Mouse (Mus musculus): ENCODE data around the gene Zdhhc12.
"Not testable (repeated sequence)": the region's sequence is repeated elsewhere in the genome, so short reads cannot be mapped to it uniquely, and the experiment has no call there.

The Zdhhc12 gene

GRCm38 (mm10) chr2:30093471-30094207 lies at the start of gene Zdhhc12:
Zdhhc12 (minus strand) TSS chr2:30093648.
- DNase-seq (ENCODE audit: low spot score), result peak; percentile 99

GRCm38 (mm10) chr2:30140021-30140420 lies 46.6 kb upstream of the Zdhhc12 start:
- not testable (repeated sequence) for DNase-seq (ENCODE audit: low spot score)

GRCm38 (mm10) chr2:30136458-30136857 lies 43.0 kb upstream of the Zdhhc12 start:
- DNase-seq (ENCODE audit: low spot score), result no peak

GRCm38 (mm10) chr2:30134928-30135620 lies 41.6 kb upstream of the Zdhhc12 start:
- peak; percentile 63 for DNase-seq (ENCODE audit: low spot score)

DNA sequence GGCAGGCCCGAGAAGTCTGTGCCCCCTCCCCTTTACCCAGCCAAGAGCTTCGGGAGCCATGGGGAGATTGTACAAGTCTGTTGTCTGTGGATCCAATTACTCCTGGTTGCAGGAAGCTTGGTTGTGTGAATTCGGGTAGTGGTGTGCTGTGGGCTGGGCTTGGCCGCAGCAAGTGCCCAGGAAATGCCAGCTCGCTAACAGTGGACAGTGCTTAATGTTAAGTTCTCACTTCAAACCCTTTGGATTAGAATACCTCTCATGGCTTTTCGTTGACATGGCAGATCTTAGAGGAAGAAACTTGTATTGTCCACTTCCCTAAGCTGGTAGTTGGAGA lies 40.9 kb upstream of the Zdhhc12 start:
- no peak for DNase-seq (ENCODE audit: low spot score)

DNA sequence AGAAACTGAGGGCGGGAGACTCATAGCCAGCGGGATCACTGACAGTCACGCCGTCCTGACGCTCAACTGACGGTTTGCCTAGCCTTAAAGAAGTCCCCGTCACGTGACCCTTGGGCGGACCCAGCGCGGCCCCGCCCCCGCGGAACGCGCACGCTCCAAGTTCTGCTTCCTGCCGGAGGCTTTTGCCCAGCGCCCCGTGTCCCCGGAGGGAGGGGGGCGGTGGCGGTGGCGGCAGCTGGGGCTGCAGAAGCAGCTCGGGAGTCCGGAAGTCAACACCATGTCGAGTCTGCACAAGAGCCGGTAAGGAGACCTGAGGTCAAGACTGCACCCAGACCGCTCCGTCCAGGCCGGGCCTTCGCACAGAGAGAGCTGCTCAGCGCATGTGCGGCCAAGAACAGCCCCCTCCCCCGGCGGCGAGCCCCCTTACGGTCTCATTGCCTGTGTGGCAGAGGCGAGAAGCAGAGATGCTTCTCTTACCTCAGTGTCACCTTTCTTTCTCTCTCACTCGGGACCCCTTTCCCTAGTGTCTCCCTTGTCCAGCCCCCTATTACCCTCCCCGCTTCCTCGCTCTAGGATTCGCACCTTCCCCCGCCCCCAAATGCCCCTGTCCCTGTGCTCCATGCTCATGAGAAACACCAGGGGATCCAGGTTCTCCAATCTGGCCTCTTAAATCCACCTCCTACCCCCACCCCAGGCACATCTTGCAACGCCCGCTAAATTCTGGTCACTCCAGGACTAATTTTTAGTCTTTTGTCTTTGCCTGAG lies 40.3 kb upstream of the Zdhhc12 start, which contains the start of gene Tbc1d13:
Tbc1d13 (plus strand) TSS at position 134 of the 765 bp plus-strand sequence.
- peak; percentile 96 for DNase-seq (ENCODE audit: low spot score)

- DNase-seq (ENCODE audit: low spot score), result peak; percentile 75
These were observed 39.6 kb upstream of the Zdhhc12 start for GRCm38 (mm10) chr2:30132801-30133612.

DNA sequence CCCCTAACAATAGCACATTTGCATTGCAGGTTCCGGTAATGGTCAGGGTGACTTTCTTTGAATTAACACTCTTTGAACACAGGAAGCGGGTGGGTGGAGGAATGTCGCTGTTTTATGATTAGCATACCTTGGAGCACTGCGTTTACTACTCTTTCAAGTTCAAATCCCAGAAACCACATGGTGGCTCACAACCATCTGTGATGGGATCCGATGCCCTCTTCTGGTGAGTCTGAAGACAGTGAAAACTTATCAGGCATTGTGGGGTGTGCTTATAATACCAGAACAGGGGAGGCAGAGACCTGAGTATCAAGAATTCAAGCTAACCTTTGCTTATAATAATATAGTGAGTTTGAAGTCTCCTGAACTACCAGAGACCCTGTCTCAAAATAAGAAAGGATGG lies 37.8 kb upstream of the Zdhhc12 start:
- DNase-seq (ENCODE audit: low spot score), result not testable (repeated sequence)

GRCm38 (mm10) chr2:30130156-30130555 lies 36.7 kb upstream of the Zdhhc12 start:
- DNase-seq (ENCODE audit: low spot score), result peak; percentile 69

- DNase-seq (ENCODE audit: low spot score), result no peak
These were observed 35.3 kb upstream of the Zdhhc12 start for GRCm38 (mm10) chr2:30128789-30129188.

DNA sequence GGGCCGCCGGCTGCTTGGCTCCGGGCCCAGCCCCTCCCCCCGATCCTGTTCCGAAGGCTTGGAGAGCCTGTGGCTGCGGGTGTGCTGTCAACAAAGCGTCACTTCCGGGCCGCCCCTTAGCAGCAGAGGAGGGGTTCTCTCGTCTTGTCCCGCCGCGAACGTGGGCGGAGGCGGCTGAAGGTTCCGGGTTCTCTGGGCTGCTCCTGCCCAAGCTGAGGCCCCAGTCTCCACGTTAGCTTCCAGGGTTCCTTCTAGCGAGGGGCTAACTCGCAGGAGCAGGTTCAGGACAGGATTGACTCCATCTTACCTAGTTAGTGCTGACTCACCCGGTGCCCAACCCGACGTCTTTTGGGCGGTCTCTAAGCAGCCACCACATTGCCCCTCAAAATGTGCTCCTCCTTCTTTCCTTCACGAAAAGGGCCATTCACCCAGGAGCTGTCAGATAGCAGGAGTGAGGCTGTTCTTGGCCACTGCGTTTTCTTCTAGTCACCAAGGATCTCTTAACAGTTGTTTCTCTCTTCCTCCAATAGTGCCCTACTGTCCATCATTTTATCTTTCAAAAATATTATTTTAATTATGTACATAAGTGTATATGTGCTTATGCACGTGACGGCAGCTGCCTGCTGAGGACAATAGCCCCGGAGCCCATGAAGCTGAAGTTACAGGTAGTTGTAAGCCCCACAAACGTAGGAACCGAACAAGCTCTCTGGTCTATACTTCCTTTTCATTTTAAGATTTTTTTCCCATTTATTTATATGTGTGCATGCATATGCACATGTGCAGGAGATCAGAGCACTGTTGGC lies 31.2 kb upstream of the Zdhhc12 start, which contains the start of gene Zer1:
Zer1 (minus strand) TSS at position 114 of the 803 bp plus-strand sequence.
- DNase-seq (ENCODE audit: low spot score), result peak; percentile 94

GRCm38 (mm10) chr2:30123729-30124471 lies 30.5 kb upstream of the Zdhhc12 start:
- no peak for DNase-seq (ENCODE audit: low spot score)

DNA sequence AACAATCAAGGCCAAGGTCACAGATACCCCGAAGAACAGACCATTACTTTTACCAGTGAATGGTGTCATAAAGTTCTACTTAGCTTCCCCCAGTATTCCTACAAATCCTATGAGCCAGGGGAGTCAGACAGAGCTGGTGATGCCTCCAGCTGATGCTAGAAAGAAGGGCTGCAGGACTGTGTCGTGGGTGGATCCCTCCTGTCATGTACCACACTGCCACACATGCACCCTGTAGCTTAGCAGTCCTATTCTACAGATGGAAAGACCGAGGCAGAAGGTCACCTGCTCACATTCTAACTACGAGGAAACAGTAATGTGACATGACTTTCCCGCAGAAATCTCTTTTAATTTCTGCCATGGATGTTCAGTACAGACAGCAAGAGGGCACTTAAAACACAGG lies 29.3 kb upstream of the Zdhhc12 start:
- DNase-seq (ENCODE audit: low spot score), result no peak

DNA sequence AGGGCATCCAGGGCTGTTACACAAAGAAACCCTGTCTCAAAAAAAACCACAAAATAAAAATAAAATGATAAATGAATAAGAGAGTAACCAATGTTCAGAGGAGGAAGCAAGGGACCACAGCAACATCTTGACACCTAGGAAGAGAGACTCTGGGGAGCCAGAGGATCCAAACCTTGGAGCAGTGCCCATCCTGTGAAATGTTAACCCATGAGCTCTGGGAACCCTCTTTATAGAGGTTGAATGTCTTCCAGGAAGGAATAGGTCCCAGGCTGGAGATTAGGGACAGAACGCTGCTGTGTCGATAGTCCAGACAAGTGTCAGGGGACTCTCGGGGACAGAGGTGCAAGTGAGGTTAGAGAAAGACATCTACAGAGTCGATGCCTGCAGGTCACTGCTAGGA lies 26.8 kb upstream of the Zdhhc12 start:
- no peak for DNase-seq (ENCODE audit: low spot score)

- DNase-seq (ENCODE audit: low spot score), result no peak
These were observed 26.2 kb upstream of the Zdhhc12 start for GRCm38 (mm10) chr2:30119641-30120051.

GRCm38 (mm10) chr2:30112564-30112963 lies 19.1 kb upstream of the Zdhhc12 start:
- no peak for DNase-seq (ENCODE audit: low spot score)

DNA sequence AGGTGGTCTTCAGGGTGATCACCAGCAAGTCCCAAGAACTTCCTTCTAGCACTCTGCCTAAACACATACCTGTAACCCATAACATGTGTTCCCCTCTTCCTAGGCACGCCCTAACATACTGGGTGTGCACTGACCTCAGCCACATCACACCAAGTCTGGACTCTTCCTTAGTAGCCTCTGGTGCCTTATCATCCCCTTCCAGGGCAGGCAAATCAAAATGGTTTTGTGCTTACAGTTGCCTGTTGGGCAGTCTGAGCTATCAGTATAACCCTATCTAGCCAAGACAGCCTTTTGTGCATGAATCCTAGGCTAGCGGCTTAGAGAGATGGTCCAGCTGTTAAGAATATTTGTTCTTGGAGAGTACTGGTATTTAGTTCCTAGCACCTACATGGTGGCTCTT lies 18.1 kb upstream of the Zdhhc12 start:
- no peak for DNase-seq (ENCODE audit: low spot score)

GRCm38 (mm10) chr2:30108260-30108659 lies 14.8 kb upstream of the Zdhhc12 start:
- peak; percentile 42 for DNase-seq (ENCODE audit: low spot score)

GRCm38 (mm10) chr2:30107646-30108045 lies 14.2 kb upstream of the Zdhhc12 start:
- no peak for DNase-seq (ENCODE audit: low spot score)

DNA sequence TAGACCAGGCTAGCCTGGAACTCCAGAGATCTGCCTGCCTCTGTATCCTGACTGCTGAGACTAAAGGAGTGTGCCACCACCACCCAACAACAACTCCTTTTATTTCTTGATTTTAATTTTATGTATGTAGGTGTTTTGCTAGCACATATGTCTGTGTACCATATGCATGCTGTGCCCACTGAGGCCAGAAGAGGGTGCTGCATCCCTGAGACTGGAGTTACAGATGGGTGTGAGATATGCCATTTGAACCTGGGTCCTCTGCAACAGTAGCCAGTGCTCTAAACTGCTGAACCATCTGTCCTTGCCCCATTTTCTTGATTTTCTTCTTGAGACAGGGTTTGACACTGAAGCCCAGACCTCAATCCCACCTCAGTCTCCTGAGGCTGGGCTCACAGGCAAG lies 12.9 kb upstream of the Zdhhc12 start:
- DNase-seq (ENCODE audit: low spot score), result no peak
